Mouse (Mus musculus) brain, embryonic 14.5 days (tissue): ENCODE measurements at regions not wholly inside any gene's neighbourhood (a gene's known extent, or its start where the extent isn't known, plus 50 kb on each side); places are given as distances from the start of the nearest gene placed in this dataset.

Experiments
- CTCF ChIP-seq: fragments of 200-500 bp; IDR thresholded peaks from 2 replicates; pipeline ENCODE4 v1.5.1; 2012; ENCODE audit warnings: inconsistent platforms, mild to moderate bottlenecking, moderate library complexity, borderline replicate concordance; ENCODE audit not compliant: insufficient read depth, insufficient read length; ENCODE audit errors: extremely low read depth
- POLR2A ChIP-seq: fragments of 200-500 bp; IDR thresholded peaks from 2 replicates; pipeline ENCODE4 v1.6.1; 2012; ENCODE audit warnings: mild to moderate bottlenecking, inconsistent platforms, borderline replicate concordance; ENCODE audit not compliant: poor library complexity, insufficient read depth, insufficient read length, severe bottlenecking; ENCODE audit errors: extremely low read depth

DNA sequence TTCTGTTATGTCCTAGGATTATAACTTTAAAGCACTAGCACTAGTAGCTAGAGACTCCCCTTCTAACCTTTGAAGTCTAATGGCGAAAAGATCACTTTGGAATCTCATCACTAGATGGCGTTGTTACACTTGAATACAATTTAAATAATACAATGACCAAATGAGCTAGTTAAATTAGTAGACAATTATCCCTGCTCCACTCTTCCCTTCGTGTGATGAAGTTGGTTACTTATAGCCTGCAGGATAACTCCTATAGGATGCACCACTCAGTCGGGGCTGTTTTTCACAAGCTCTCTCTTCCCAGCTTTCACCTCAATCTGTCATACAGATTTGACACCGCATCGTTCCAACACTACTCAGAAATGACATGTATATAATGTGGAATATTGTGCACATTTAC is 683.6 kb downstream of the Kcnj3 start:
- TF ChIP-seq CTCF: no peak
- TF ChIP-seq POLR2A: no peak
